Mouse (Mus musculus) forelimb bud, embryonic 11.5 days (tissue): ENCODE data around the gene B3gnt5.
A peak's percentile ranks its signal among the peaks of the same experiment; 100 is the strongest.
"Not testable (repeated sequence)": the region's sequence is repeated elsewhere in the genome, so short reads cannot be mapped to it uniquely, and the experiment has no call there.

Experiments used
- DNase-seq: peaks from one replicate; pipeline ENCODE4 v3.0.0-alpha.2; 2012; ENCODE audit warnings: low read depth, low spot score

B3gnt5 gene

DNA sequence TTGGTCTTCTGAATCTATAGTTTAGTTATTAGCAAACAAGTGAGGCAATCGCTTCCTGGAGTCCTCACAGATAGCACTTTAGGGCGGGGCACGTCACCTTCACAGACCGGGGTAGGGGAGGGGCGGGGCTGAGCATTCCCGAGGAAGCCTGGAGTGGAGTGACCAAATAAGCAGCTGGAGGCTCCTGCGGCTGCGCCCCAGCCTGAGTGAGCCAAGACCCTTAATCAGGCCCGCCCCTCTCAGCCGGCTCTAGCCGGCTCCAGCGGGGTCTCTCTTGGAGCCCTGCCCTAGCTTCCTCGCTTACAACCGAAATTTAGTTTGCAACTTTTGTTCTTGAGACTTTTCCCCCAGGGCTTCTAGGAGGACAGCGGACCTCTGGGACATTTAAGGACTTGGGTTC lies at the start of gene B3gnt5:
Gene B3gnt5, plus strand, starts transcription at position 135 of the 400 bp plus-strand sequence.
- DNase-seq = peak; percentile 88

- no peak for DNase-seq
Measured at GRCm38 (mm10) chr16:19720959-19721358, 39.0 kb upstream of the B3gnt5 start.

DNA sequence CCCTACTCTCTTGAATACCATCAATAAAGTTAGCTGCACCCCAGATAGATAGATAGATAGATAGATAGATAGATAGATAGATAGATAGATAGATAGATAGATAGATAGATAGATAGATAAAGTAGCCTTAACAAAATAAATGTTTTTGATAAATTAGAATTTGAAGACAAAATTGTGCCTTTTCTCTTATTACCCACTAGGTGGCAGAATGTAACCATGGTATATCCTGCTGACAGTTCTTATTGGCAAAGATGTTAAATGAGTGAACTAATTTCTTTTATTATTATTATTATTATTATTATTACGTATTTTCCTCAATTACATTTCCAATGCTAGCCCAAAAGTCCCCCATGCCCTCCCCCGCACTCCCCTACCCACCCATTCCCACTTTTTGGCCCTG lies 35.9 kb upstream of the B3gnt5 start:
- DNase-seq = not testable (repeated sequence)

- DNase-seq = no peak
Measured at GRCm38 (mm10) chr16:19732896-19733295, 27.1 kb upstream of the B3gnt5 start.

- peak; percentile 56 for DNase-seq
Measured at GRCm38 (mm10) chr16:19760505-19761496, 793 bp downstream of the B3gnt5 start.

GRCm38 (mm10) chr16:19761691-19762090 lies 1.7 kb downstream of the B3gnt5 start:
- DNase-seq = no peak

- DNase-seq = no peak
Measured at GRCm38 (mm10) chr16:19766107-19766506, 6.1 kb downstream of the B3gnt5 start.

DNA sequence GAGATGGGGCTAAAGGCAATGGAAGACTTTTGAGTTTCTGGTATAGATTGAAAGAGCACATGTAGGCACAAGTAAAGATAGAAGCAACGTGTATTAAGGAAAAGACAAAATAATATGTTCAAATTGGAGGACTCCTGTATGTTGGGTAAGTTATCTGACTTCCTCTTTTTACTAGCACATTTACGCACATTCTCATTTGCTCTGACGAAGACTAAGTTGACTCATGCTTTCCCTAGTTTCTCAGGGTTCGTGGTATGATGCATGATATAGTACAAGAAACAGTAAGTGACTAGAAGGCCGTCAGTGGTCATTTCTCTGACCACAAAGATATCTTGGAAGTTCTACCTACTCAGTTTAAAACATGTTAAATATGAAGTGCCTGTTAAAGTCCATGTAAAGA lies 8.0 kb downstream of the B3gnt5 start:
- DNase-seq = no peak

- no peak for DNase-seq
Measured at GRCm38 (mm10) chr16:19772013-19772412, 12.0 kb downstream of the B3gnt5 start.

- no peak for DNase-seq
Measured at GRCm38 (mm10) chr16:19786386-19787090, 26.5 kb downstream of the B3gnt5 start.

GRCm38 (mm10) chr16:19789914-19790313 lies 29.9 kb downstream of the B3gnt5 start:
- DNase-seq = no peak

DNA sequence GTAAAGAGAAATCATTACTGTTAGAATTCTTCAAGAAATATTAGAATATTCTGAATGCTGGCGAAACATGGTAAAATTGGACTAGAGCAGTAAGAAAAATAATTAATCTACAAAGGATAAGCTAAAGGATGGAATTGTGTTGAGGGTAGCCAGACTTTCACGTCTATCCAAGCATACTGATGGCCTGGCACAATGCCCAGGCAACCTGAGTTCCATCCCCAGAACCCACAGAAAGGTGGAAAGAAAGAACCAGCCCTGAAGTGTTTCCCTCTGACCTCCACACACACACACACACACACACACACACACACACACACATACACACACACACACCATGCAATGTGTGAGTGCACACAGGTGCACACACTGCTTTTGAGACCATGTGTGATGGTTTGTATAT lies 58.8 kb downstream of the B3gnt5 start:
- DNase-seq = no peak
